Mouse (Mus musculus): ENCODE data around the gene Ndc80. TPM values are rescaled to one million over a fixed set of nuclear protein-coding genes. Genes with fewer than 3 reads are reported as not detected.
"Not testable (repeated sequence)": the region's sequence is repeated elsewhere in the genome, so short reads cannot be mapped to it uniquely, and the experiment has no call there.

Gene Ndc80
- under 1 TPM; 0.45 to 0.75 TPM for total RNA-seq (2021)
- long read RNA-seq, experiment 1, partial matches to known transcripts = 0 of 1 reads
- long read RNA-seq, experiment 1, other reads (novel, unspliced or antisense) = 0 of 1 reads
- long read RNA-seq, experiment 2 = 0 reads

DNA sequence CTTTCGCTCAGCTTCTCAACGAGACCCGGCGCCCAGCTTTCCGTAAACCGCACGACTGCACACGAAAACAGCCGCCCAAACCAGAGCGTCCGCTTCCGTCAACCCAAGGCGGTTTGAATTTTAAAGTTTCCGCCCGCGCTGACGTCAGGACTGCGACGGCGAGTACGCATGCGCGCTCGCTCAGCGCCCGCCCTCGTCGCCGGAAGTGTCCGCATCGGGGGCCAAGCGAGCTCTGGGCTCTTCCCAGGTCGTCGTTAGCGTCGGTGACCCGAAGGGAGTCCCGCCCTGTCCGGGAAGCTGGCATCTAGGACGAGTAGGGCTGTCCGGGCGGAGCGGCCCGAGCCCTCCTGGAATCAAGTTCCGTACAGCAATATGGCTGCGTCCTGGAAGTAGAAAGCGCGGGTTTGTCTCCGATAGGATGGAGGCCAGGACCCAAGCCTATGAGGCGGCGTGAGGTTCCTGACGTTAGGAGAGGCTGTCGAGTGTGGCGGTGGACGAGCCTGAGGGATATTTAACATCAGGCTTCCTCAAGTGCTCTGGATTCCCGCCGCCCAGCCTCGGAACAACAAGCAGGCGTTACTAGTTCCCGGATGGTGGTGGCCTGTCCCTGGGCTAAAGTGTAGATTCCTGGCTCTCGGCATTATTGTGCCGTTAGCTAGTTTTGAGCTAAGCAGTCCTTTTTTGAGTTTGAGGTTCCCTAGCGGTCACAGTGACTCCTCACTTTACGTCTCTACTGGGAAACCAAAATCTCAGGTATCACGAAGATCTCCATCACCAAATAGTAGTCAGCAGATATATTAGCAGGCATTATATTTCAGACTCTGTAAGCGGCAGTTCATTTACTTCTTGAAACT is at the start of gene Ndc80:
Gene Ndc80 (minus strand): TSS at position 147 of the 854 bp plus-strand sequence.
- peak; percentile 93 to 97 for DNase-seq

DNA sequence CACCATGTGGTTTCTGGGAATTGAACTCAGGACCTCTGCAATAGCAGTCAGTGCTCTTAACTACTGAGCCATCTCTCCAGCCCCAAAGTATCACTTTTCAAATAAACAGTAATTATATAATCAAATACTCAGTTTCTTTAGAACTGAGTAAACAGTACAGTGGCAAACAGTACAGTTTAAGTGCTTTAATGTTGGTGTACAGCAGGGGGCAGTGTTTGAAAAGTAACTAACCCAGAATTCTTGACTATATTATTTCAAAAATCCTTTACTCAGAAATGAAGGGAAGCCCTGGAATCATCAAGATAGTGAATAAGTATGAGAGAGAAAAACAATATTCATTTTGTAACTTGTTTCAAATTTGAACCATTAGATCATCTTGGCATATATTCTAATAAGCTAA is 35.0 kb upstream of the Ndc80 start:
- peak in 1 of 2 experiments; percentile 54 for DNase-seq

DNA sequence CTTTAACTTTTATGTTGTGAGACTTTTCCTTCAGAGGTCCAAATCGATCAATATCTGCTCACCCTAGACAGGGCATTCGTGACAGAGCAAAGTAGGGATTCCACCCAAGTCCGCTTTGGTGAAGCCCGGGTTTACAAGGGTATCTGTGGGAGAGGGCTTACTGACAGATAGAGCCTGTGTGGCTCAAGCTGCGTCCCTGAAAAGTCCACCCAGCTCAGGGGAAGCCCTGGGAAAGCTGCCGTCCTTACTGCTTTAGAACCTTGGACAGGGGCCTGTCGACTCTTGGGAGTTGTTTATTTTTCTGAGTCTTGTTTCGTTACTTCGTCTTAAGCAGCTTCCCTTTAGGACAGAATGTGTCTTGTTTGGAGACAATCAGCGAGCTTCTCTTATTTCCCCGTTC is 26.2 kb upstream of the Ndc80 start:
- DNase-seq = peak in 1 of 2 experiments; percentile 33

DNA sequence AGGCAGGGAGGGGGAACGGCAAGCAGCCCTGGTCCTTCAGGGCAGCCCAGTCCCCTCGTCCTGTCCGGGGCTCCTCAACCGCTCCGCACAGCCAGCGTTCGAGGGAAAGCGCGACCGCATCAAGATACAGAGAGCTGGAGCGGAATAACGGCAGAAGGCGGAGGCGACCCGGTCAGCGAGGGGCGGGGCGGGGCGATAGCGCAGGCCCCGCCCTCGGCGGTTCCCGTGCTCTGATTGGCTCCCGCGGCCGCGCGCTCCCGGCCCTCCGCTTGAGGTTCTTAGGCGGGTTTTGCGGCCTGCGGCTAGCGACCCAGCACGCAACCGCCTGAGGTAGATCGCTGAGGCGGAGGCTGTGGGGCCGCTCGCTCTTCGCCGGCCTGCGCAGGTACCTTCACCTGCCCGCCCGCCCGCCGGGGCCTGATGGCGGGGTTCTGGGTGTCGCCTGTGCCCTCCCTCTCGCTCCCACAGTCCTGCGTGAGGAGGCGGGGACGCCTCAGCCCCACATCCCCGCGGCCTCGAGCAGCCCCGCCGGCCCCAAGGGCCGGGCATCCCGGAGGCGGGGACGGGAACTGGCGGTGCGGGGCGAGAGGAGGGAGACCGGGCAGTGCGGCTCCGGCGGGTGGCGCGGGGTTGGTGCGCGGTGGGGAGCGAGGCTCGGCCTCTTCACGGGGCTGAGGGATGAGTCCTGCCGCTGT is 25.2 kb upstream of the Ndc80 start, which contains the start of gene Spdya:
Gene Spdya (plus strand): TSS at position 305 of the 695 bp plus-strand sequence.
- peak; percentile 84 to 90 for DNase-seq

DNA sequence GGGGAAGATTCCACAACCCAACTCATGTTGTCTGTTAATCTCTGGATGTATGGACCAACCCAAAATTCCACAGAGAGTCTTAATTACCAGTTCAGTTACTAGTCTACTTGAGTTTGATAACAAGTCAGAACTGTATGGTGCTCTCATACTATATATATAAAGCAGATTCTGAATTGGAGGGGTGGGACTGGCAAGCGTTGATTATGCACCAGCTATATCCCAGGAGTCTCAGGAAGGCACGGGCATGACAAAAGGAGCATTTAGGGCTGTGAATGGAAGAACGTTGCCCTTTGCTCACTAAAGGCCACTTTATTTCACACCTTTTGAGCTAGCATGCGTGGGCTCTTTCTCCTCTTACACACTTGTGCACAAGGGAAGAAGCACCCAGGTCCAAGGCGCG is 24.7 kb upstream of the Ndc80 start:
- DNase-seq = no peak

DNA sequence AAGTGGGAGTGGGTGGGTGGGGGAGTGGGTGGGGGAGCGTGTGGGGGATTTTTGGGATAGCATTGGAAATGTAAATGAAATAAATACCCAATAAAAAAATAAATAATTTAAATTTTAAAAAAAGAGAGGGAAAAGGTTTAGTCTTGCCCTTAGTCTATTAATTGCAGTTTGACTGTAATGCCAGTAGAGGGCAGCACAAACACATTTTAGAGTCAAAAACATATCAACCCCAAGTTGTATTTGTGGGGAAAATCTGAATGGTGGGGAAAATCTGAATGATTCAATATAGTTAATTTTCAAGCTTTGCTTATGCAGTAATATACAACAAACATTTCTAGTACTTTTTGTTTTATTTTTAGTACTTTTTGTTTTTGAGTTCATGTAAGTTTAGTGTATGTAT is 21.9 kb upstream of the Ndc80 start:
- DNase-seq = peak in 1 of 2 experiments; percentile 51

DNA sequence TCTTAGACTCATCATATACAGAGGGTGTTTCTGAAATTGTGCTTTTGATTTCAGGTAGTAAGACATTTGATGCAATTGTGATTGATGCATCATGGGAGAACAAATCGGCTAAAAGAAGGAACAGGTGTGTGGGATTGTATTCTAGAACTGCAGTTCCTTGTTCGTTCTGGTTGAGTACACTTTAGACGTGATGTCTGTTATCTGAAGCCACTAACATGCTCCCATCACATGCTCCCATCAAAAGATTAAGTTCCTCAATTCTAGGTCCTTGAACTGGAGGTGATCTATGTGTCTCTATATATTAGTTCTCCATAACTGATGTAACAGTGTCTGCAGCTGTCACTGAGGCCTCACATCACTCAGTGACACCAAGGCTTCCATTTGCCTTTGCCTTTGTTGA is 10.5 kb upstream of the Ndc80 start:
- DNase-seq = no peak

DNA sequence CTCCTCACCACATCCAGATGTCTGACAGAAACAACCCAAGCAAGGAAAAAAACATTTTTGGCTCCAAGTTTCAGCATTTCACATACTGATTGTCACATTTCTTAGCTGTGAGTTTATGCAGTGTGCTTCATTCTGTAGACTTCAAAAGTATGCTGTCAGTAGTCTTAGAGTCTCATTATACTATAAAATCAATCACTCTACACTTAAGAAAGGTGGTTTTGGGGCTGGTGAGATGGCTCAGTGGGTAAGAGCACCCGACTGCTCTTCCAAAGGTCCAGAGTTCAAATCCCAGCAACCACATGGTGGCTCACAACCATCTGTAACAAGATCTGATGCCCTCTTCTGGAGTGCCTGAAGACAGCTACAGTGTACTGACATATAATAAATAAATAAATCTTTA is 8.9 kb upstream of the Ndc80 start:
- not testable (repeated sequence) for DNase-seq

DNA sequence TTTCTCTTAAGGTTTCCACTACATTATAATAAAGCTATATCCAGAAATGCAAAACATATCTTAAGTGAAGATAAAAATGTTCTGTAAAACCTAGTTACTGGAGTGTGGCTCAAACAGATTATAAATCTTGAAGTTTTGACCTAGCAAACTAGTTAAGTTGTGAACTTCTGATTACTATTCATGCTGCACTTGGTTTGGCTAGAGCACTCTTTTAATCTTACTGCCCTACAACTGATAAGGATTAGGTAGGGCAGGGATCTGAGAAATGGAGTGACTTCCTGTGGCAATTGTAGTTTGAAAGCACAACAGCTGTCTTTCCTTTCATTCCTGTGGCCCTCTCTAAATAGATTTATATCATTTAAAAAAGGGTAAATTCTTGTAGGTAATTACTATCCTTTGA is 1.4 kb upstream of the Ndc80 start:
- no peak for DNase-seq

DNA sequence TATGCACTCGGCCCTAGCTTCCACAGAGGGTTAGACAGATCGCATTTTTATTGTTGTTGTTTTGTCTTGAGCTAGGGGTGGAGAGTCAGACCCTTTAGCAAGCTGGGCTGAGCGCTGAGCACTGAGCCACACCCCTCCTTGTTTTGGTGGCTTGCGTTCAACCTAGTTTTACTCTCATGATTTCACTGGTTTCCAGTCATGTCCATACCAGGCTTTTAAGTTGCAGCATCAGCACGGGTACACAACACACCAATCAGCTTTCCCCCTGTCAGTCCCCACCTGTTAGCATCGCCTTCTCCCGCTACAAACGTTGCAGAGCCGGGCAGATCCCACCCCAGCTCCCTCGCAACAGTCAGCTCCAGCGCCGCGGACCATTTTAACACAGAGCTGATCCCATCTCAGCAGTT is 352 bp downstream of the Ndc80 start:
- DNase-seq = no peak

DNA sequence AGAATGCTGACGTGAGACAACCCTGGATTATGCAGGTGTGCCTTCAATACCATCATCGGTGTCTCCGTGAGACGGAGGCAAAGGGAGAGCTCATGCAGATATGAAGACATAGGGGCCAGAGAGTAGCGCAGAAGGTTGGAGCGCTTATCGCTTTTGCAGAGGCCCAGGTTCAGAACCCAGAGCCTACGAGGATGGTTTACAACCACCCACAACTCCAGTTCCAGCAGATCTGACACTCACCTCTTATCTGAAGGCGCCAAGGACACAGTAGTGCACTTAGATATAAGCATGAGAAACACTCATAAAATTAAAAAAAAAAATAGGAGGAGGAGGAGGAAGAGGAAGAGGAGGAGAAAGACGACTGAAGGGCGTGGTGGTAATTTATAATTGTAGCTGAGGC is 16.4 kb downstream of the Ndc80 start:
- DNase-seq = no peak

DNA sequence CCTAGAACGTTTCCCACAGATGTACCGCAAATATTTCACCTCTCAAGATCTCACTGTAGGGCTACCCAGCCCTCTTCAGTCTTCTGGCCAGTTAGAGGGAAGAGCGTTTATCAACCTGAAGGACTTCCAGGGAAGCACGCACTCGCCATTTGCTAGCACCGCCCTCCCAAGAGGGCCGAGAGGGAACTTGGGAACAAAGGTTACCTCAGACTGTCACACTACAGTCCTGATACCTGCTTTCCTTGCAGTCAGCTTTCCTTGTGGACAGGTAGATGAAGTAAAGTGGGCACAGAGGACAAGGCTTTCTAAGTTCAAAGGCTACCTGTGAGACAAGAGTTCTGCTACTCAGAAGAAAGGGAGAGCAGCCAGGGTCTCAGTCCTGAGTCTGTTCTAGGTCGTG is 19.8 kb downstream of the Ndc80 start:
- no peak for DNase-seq

DNA sequence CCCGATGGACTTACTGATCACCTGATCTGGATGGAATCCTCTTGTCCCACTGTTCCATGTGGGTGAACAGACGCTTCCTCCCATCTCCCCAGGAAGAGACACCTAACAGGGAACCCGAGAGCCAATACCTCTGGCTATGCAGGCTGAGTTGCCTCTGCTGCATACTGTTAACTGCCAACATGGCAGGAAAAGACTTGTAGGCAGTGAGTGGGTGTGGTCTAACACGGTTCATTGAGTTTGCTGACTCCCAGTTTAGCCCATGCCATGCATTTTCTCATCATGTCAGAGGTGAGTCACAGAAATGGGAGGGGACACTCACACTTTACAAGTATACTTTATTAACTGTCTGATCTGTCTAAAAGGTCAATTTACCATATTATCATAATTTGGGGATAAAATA is 30.9 kb downstream of the Ndc80 start:
- DNase-seq = no peak

DNA sequence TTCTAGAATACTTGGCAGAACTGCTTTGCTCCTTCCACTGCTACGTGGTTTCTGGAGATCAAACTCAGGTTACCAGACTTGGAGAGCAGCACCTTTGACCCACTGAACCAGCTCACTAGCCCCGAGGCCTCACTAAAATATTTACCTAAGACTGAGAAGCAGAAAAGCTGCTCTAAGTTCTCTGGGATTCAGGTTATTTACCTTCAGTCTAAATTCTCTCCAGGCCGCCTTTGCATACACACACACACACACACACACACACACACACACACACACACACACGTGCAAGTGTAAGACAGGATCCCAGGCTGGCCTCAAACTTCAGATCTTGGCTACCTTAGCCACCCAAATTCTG is 35.3 kb downstream of the Ndc80 start:
- no peak for DNase-seq

DNA sequence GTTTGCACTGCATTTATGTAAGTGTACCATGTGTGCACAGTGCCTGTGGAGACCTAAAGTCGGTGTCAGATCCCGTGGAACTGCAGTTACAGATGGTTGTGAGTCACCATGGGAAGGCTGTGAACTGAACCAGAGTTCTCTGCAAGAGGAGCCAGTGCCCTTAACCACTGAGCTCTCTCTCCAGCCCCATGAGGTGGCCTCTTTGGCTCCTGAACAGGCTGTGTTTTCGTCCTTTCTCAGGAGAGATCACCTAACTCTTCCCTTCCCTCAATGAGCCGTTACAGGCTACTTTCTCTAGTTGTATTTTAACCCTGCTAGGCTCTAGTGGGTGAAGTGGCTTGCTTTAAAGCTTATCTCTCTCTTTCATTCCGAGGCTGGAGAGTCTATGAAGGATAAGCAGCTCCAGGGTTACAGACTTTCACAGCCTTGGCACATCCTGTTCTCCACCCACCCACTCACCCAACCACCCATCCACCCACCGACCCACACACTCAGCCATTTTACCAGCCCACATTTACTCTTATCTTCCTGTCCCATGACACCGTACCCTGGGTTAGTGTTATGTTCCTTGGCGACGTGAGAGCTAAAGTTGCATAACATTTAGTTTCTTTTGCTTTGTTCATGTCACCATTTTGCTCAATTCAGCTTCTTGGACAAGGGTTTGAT is 35.9 kb downstream of the Ndc80 start:
- DNase-seq = no peak

DNA sequence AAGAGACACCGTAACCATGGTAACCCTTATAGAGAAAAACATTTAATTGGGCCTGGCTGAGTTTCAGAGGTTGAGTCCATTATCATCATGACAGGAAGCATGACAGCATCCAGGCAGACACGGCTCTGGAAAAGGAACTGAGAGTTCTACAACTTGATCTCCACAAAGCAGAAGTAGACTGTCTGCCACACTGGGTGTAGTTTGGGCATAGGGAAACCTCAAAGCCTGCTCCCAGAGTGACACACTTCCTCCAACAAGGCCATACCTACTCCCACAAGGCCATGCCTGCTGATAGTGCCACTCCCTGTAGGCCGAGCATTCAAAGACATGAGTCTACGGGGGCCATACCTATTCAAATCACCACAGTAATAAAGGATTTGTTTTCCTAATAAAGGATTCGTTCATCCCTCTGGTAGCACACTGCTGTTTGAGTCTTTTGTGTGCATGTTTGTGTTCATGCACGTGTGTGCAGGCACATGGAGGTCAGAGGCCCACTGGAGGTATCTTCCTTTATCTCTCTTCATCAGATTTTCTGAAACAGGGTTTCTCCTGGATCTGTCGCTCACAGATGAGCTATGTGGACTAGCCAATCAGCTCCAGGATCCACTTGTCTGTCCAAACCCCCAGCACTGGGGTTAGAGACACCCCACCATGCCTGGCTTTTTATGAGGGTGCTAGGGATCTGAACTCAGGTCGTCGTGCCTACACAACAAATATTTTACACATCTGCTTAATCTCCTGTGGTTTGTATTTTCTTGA is 36.8 kb downstream of the Ndc80 start:
- DNase-seq = no peak

DNA sequence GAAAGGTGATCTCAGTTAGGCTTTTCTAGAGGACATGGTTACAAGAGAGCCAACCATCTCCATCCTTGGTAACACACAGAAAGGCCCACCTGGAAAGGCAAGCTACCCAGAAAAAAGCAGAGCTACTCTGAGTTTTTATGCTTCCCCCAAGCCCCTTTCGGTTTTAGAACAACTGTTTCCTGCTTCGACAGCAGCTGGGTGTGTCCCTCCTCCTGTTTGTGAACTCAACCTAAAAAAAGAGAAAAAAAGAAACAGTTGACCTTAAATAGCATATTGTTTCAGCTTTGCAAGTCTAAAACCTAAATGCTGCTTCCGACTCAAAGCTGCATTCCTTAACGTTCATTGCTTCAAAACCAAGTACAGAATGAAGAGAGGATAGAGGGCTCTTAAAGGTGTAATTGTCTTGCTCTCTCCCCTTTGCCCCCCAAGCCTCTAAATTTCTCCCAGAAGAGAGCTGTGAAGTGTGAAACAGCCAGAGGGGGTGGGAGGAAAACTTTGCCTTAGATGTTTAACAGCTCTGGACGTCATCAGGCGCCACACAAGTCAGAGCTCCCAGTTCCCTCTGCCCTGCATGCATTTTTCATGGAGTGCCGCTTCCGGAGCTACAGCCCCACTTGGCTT is 40.3 kb downstream of the Ndc80 start:
- DNase-seq = peak; percentile 23 to 63

DNA sequence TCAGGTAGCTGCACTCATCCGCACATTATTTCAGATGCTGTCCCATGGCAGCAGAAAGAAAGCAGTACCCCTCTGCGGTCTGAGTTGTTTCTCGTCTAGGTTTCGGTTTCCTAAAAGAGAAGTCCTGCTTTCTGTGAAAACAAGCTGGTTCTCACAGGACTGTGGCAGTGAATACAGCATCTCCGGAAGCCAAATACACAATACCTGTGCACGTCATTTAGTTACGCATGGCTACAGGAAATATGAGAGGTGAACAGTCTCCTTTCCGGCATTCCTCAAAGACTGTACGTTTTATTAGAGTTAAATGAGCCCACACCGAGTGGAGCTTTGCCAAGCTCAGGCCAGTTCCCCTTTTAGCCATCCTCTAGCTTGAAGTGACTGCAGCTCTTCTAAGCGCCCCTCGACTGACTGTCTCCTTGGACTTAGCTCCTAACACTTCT is 40.8 kb downstream of the Ndc80 start:
- DNase-seq = peak; percentile 57 to 62

DNA sequence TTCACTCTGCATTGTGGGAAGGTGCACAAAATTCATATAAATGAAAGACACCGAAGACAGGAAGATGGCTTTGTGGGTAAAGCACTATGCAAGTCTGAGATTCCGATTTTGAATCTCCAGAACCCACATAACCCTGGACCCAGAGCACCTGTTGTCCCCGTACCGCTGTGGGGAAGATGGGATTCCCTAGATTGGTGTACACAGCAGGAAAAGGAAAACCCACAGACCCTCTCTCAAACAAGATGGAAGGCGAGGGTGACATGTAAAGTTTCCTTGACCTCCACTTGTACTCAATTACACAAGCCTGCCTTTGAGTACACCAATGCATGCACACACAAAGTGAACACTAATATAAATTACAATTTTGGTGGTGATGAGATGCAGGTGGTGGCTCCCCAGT is 41.9 kb downstream of the Ndc80 start:
- no peak for DNase-seq

DNA sequence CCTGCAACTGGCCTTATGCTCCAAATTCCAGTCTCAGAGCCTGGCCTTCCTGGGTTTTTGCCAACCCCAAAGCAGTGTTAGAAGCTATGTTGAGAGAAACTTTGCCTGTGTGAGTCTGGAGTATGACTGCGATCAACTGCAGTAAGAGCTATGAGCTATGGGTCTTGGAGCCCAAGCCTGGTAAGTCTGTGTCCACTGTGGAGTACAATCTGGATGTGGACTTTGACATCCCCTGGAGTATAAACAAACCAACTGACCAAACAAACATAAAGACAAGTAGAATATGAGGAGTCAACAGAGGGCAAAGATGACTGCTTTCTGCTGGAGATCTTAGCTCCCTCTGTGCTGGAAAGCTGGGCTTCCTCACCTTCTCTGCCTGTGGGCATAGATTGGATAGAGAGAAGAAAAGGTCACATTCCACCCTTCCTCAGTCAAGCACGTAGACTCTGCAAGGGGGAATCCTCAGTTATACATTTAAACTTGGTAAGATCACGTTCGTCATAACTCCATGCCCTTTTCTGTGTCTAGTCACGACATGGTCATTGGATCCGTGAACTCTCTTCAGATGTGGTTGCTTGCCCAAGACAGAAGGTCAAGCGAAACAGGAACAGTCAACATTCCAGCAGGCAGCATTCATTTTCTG is 43.1 kb downstream of the Ndc80 start:
- no peak for DNase-seq

DNA sequence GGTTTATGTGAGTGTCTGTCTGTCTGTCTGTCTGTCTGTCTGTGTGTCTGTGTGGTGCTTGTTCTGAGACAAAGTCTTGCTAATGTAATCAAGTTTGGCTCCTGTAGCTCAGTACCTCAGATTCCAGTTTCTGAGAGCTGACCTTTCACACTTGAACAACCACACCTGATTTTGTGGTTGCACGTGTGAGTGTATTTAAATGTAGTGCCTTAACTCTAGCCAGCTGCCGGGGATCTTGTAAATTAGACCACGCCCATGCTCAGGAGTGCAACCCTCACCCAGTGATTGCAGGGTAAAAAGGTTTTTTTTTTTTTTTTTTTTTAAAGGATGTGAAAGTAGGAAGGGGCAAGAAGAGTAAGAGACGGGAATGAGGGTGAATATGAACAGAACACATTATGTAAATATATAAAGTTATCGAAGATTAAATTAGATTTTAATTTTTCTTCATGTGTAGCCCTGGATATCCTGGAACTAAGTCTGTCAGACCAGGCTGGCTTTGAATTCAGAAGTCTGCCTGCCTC is 47.2 kb downstream of the Ndc80 start:
- peak in 1 of 2 experiments; percentile 22 for DNase-seq

All from heart, adult 18-20 months (tissue).